Mouse (Mus musculus) liver, embryonic 16.5 days (tissue): ENCODE results near the gene Tmem274. TPM values are rescaled to one million over a fixed set of nuclear protein-coding genes. Genes with fewer than 3 reads are reported as not detected.

ENCODE experiments used
- ATAC-seq: fragments of 200-750 bp; cut with Nextera tagmentation; 2 replicates; pipeline ENCODE4 v1.8.0; 2017; ENCODE audit warnings: low read depth, mild to moderate bottlenecking, moderate number of reproducible peaks, moderate library complexity
- H3K27ac ChIP-seq: fragments of 300-500 bp; sonication (generic); 2 replicates; pipeline ENCODE4 v1.5.1; 2014; ENCODE audit warnings: mild to moderate bottlenecking, low read length
- H3K27me3 ChIP-seq: fragments of 300-500 bp; sonication (generic); 2 replicates; pipeline ENCODE4 v1.6.1; 2014; ENCODE audit warnings: low read depth, low read length, mixed read lengths; ENCODE audit not compliant: control insufficient read depth, insufficient read depth
- H3K36me3 ChIP-seq: fragments of 300-500 bp; sonication (generic); 2 replicates; pipeline ENCODE4 v1.6.1; 2014; ENCODE audit warnings: mild to moderate bottlenecking; ENCODE audit not compliant: control insufficient read depth, insufficient read depth
- H3K4me1 ChIP-seq: fragments of 300-500 bp; sonication (generic); 2 replicates; pipeline ENCODE4 v1.6.1; 2014; ENCODE audit warnings: low read depth, low read length, mixed read lengths; ENCODE audit not compliant: control insufficient read depth
- H3K4me2 ChIP-seq: fragments of 300-500 bp; sonication (generic); 2 replicates; pipeline ENCODE4 v1.6.1; 2014; ENCODE audit warnings: low read depth, low read length, mixed read lengths
- H3K4me3 ChIP-seq: fragments of 300-500 bp; sonication (generic); 2 replicates; pipeline ENCODE4 v1.5.1; 2014; ENCODE audit warnings: low read depth, mild to moderate bottlenecking, low read length
- H3K9ac ChIP-seq: fragments of 300-500 bp; sonication (generic); 2 replicates; pipeline ENCODE4 v1.6.1; 2014; ENCODE audit warnings: low read depth, low read length
- H3K9me3 ChIP-seq: fragments of 300-500 bp; sonication (generic); replicated peaks from 2 replicates; pipeline ENCODE4 v1.6.1; 2016; ENCODE audit warnings: low read length; ENCODE audit not compliant: control insufficient read depth
- WGBS: fragments of 180-500 bp; shearing (Covaris S2); extraction: QIAGEN DNeasy Blood & Tissue Kit; methylation state at CpG from one replicate; pipeline ENCODE4 v1.1.7; 2014; ENCODE audit not compliant: insufficient replicate concordance; 5-methylcytosine and 5-hydroxymethylcytosine counted together
- polyA plus RNA-seq: library from polyadenylated mRNA; unstranded; fragments of >200 nt; fragmentation: Nextera tagmentation; extraction: Ambion mirVana; gene quantifications from 2 replicates; pipeline ENCODE4 v1.2.1, GENCODE M21; 2015

The Tmem274 gene
- polyA plus RNA-seq, 1 experiment from 2014 or later, result 0.14 TPM

DNA sequence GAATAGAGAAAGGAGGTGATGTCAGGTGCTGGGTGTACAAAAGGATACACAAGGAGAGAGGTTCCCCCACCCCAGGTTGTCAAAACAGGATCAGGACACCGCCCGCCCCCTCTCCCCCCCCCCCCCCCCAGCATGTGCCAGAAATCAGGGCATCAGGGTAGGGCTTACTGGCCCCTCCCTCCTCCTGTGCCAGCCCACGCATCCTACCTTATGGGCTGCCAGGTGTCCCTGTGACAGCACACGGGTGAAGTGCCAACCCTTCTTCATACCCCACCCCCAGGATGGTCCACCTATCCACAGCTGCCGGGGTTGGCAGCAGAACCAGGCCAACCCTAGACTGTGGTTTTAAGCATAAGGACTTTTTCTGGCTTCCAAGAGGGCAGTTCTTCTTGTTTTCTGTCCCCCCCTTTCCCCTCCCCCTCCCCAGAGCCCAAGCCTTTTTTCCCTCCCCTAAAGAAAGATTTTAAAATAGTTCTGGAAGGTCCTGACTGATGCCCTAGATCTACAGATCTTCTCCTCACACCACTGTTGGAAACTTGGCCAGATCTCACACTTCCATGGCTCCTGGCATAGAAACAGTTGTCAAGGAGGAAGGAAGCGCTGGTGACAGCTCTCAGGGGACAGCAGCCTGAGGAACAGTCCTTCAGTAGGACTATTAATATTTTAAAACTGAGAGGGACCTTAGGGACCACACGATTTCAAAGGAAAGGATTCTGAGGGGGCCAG is 15.4 kb upstream of the Tmem274 start:
- Histone ChIP-seq H3K4me3 (no peak overlapping the region), H3K4me2 (no peak overlapping the region), H3K27ac (no peak overlapping the region), H3K36me3 (no peaks in the 10 kb centered on the region), H3K9ac (no peak overlapping the region), H3K4me1 (no peaks in the 10 kb centered on the region), H3K27me3 (no peaks in the 10 kb centered on the region), H3K9me3 (no peaks in the 10 kb centered on the region)
- no peak for ATAC-seq
- WGBS, result 35% methylated on average over 5 of the region's 7 CpGs

DNA sequence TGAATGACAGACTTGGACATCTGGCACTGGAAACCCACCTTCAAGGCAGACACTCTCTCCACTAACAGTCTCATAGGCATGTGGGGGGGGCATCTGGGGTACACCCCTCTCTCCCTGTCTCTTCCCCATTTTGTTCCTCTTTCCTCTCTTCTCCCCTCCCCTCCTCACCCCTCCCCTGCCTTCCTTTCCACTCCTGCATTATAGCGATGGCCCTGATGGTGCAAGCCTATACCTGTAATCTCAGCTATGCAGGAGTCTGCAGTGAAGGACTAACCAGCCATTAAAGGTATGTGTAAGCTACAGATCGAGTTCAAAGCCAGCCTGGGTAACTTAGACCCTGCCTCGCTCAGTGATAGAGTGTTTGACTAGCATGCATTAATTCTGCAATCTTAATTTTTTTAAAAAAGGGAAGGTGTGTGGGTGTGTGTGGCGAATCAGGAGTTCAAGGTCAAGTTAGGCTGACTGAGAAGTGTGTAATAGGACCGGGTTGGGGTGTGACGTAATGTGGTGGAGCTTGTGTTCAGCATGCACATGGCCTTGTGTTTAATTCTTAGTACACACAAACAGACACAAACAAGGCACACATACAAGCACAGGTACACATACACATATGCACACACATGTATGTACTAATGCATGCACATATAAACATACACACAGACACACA is 14.7 kb upstream of the Tmem274 start:
- H3K4me3 ChIP-seq, result no peak overlapping the region
- H3K9me3 ChIP-seq, result no peaks in the 10 kb centered on the region
- H3K9ac ChIP-seq, result no peak overlapping the region
- H3K27me3 ChIP-seq, result no peaks in the 10 kb centered on the region
- no peak for ATAC-seq
- WGBS, result 37% methylated on average over 6 of the region's 6 CpGs
- H3K36me3 ChIP-seq, result no peaks in the 10 kb centered on the region
- H3K27ac ChIP-seq, result no peak overlapping the region
- no peaks in the 10 kb centered on the region for H3K4me1 ChIP-seq
- no peak overlapping the region for H3K4me2 ChIP-seq

DNA sequence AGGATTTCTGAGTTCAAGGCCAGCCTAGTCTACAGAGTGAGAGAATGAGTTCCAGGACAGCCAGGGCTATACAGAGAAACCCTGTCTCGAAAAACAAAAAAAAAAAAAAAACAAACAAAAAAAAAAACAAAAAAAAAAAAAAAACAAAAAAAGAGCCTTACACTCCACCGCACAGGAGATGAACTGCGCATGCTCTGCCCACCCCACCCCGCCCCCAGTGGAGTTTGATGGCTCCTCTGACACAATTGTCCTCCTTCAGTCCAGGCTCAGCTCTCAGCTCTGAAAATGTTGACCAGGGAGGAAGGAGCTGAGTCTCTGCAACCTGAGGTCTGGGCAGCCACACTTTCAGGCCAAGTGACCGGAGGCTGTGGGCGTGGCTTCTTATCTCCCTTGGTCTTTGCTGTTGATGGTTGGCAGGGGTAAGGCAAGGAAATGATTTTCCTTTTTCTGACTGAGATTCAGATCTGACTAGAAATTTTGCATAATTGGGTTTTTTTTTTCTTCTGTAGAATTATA is 13.7 kb upstream of the Tmem274 start:
- WGBS, result 53% methylated on average over 6 of the region's 6 CpGs
- Histone ChIP-seq H3K36me3 (no peaks in the 10 kb centered on the region), H3K27me3 (no peaks in the 10 kb centered on the region), H3K27ac (no peak overlapping the region), H3K4me3 (no peak overlapping the region), H3K9ac (no peak overlapping the region), H3K9me3 (no peaks in the 10 kb centered on the region), H3K4me2 (no peak overlapping the region), H3K4me1 (no peaks in the 10 kb centered on the region)
- no peak for ATAC-seq

GRCm38 (mm10) chr4:149469557-149469956 is 7.6 kb upstream of the Tmem274 start:
- Histone ChIP-seq H3K9ac (no peak overlapping the region), H3K27ac (no peak overlapping the region), H3K9me3 (no peaks in the 10 kb centered on the region), H3K4me2 (no peak overlapping the region), H3K36me3 (0 out of 2 replicates have a peak, but pooled peaks cover 3% of the 10 kb centered on the region), H3K4me3 (no peak overlapping the region), H3K4me1 (no peaks in the 10 kb centered on the region), H3K27me3 (no peaks in the 10 kb centered on the region)
- ATAC-seq, result no peak
- 63% methylated on average over 3 of the region's 3 CpGs for WGBS

DNA sequence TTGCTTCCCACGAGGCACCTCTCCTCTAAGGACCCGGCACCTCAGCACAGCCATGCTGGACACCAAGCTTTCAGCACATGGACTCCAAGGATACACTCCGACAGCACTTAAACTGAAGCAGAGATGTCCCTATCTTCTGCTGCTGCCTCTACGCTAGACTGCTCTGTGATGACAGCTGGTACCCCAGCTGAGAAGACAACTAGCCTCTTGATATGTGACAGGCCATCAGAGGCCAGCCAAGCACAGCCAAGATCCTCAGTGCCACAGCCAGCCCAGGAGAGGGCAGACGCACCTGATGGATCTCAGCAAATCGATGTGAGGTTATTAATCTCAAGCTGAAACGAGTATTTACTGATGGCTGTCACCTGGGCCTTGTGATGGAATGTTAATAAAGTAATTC is 2.1 kb upstream of the Tmem274 start:
- Histone ChIP-seq H3K4me1 (no peaks in the 10 kb centered on the region), H3K27ac (no peak overlapping the region), H3K36me3 (0 out of 2 replicates have a peak, but pooled peaks cover 3% of the 10 kb centered on the region), H3K4me2 (no peak overlapping the region), H3K9me3 (no peaks in the 10 kb centered on the region), H3K4me3 (no peak overlapping the region), H3K27me3 (no peaks in the 10 kb centered on the region), H3K9ac (no peak overlapping the region)
- ATAC-seq, result no peak
- 63% methylated on average over 7 of the region's 7 CpGs for WGBS

- 49% methylated on average over 3 of the region's 3 CpGs for WGBS
- peak overlapping the region; percentile 69 for H3K9ac ChIP-seq
- ATAC-seq, result 0 out of 2 replicates have a peak, but pooled peaks have one; percentile 7
Measured at GRCm38 (mm10) chr4:149484566-149484965, 7.4 kb downstream of the Tmem274 start.

DNA sequence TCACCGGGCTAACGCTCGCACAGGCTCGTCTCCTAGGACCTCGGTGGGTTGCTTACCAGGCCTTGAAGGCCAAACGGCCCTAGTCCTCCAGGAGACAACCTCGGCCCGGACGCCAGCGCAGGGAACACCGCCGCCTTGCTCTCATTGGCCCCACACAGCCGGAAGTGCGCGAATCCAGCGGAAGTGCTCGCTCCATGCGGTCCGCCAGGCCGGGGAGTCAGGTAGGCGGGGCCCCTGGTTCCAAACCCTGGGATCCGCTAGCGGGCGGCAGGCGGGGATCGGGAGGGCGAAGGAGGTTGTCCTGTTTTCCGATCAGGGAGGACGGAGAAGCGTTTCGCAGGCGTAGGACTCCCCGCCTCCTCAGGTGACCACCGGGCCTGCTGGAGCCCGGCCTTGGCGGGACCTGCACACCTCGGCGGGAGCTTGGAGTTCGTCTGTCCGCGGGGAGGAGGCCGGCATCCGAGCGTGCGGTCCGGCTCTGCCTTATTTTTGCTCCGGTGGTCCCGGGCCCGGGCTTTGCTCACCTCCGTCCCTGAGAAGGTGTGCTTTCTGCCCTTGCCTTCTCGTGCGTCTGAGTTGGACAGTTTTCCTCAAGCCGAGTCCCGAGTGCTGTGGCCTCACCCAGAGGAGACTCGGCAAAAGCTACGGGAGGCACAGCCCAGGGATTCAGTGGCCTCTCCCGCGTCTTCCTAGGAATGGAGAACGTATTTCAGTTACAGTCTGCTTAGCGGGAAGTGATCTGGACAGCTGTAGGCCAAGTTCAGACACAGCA is 8.1 kb downstream of the Tmem274 start, which contains the start of the genes Nmnat1 and Lzic:
Gene Nmnat1 (minus strand): TSS at position 150 of the 772 bp plus-strand sequence.
Gene Lzic (plus strand): TSS at position 177 of the 772 bp plus-strand sequence.
- under 1% methylated on average over 60 of the region's 60 CpGs for WGBS
- H3K9ac ChIP-seq, result peak within 1 kb of the TSS; percentile 69
- H3K4me1 ChIP-seq, result peaks cover 9% of the 10 kb centered on the region
- peak within 1 kb of the TSS; percentile 82 for H3K4me2 ChIP-seq
- H3K27me3 ChIP-seq, result no peaks in the 10 kb centered on the region
- H3K4me3 ChIP-seq, result peak within 1 kb of the TSS; percentile 70
- H3K9me3 ChIP-seq, result no peaks in the 10 kb centered on the region
- ATAC-seq, result peak; percentile 98
- peak within 1 kb of the TSS; percentile 53 for H3K27ac ChIP-seq
- peaks cover 6% of the 10 kb centered on the region; the same call in 1 of the 2 replicates for H3K36me3 ChIP-seq

More at GRCm38 (mm10) chr4:149484566-149484965, 7.4 kb downstream of the Tmem274 start:
- H3K36me3 ChIP-seq, result peaks cover 6% of the 10 kb centered on the region; the same call in 1 of the 2 replicates
- H3K4me3 ChIP-seq, result peak overlapping the region; percentile 70
- peak overlapping the region; percentile 34; the same call in 1 of the 2 replicates for H3K27ac ChIP-seq
- peaks cover 9% of the 10 kb centered on the region for H3K4me1 ChIP-seq
- no peaks in the 10 kb centered on the region for H3K27me3 ChIP-seq
- H3K9me3 ChIP-seq, result no peaks in the 10 kb centered on the region
- H3K4me2 ChIP-seq, result peak overlapping the region; percentile 82

GRCm38 (mm10) chr4:149485825-149486206 is 8.6 kb downstream of the Tmem274 start:
- H3K27ac ChIP-seq, result peak overlapping the region; percentile 53
- WGBS, result 0% methylated on average over 10 of the region's 10 CpGs
- H3K4me1 ChIP-seq, result peaks cover 9% of the 10 kb centered on the region
- H3K9me3 ChIP-seq, result no peaks in the 10 kb centered on the region
- ATAC-seq, result no peak
- no peaks in the 10 kb centered on the region for H3K27me3 ChIP-seq
- H3K4me2 ChIP-seq, result peak overlapping the region; percentile 82
- H3K9ac ChIP-seq, result peak overlapping the region; percentile 69
- peaks cover 6% of the 10 kb centered on the region; the same call in 1 of the 2 replicates for H3K36me3 ChIP-seq
- peak overlapping the region; percentile 70 for H3K4me3 ChIP-seq
